Mouse (Mus musculus): Measurements from ENCODE around the gene Rnf7. TPM values are rescaled to one million over a fixed set of nuclear protein-coding genes. Genes with fewer than 3 reads are reported as not detected.
A peak's percentile ranks its signal among the peaks of the same experiment; 100 is the strongest.

The Rnf7 gene
- total RNA-seq, 2 experiments from 2014 or later = 52.1 to 64.0 TPM

GRCm38 (mm10) chr9:96470266-96470974 is 8.1 kb downstream of the Rnf7 start:
- no peak for DNase-seq (ENCODE audit: low spot score in 2 of 2)

- DNase-seq (ENCODE audit: low spot score in 2 of 2) = no peak
Measured at GRCm38 (mm10) chr9:96469556-96470265, 8.8 kb downstream of the Rnf7 start.

- DNase-seq (ENCODE audit: low spot score in 2 of 2) = no peak
Measured at GRCm38 (mm10) chr9:96463708-96464107, 14.8 kb downstream of the Rnf7 start.

GRCm38 (mm10) chr9:96461607-96462006 is 16.9 kb downstream of the Rnf7 start:
- no peak for DNase-seq (ENCODE audit: low spot score in 2 of 2)

- DNase-seq (ENCODE audit: low spot score in 2 of 2) = no peak
Measured at GRCm38 (mm10) chr9:96460117-96460865, 18.2 kb downstream of the Rnf7 start.

- DNase-seq (ENCODE audit: low spot score in 2 of 2) = no peak
Measured at GRCm38 (mm10) chr9:96455618-96456017, 22.9 kb downstream of the Rnf7 start.

- DNase-seq (ENCODE audit: low spot score in 2 of 2) = no peak
Measured at GRCm38 (mm10) chr9:96452956-96453355, 25.5 kb downstream of the Rnf7 start.

- DNase-seq (ENCODE audit: low spot score in 2 of 2) = no peak
Measured at GRCm38 (mm10) chr9:96450900-96451720, 27.4 kb downstream of the Rnf7 start.

GRCm38 (mm10) chr9:96449514-96449913 is 29.0 kb downstream of the Rnf7 start:
- DNase-seq (ENCODE audit: low spot score in 2 of 2) = no peak

- DNase-seq (ENCODE audit: low spot score in 2 of 2) = no peak
Measured at GRCm38 (mm10) chr9:96445351-96445750, 33.1 kb downstream of the Rnf7 start.

GRCm38 (mm10) chr9:96442081-96442480 is 36.4 kb downstream of the Rnf7 start:
- no peak for DNase-seq (ENCODE audit: low spot score in 2 of 2)

GRCm38 (mm10) chr9:96438334-96438871 is 40.1 kb downstream of the Rnf7 start:
- DNase-seq (ENCODE audit: low spot score in 2 of 2) = peak in 1 of 2 experiments; percentile 30

- peak; percentile 41 to 44 for DNase-seq (ENCODE audit: low spot score in 2 of 2)
Measured at GRCm38 (mm10) chr9:96437805-96438333, 40.6 kb downstream of the Rnf7 start.

GRCm38 (mm10) chr9:96436901-96437804 is 41.3 kb downstream of the Rnf7 start:
- DNase-seq (ENCODE audit: low spot score in 2 of 2) = peak in 1 of 2 experiments; percentile 25

- no peak for DNase-seq (ENCODE audit: low spot score in 2 of 2)
Measured at GRCm38 (mm10) chr9:96432575-96432974, 45.9 kb downstream of the Rnf7 start.

- no peak for DNase-seq (ENCODE audit: low spot score in 2 of 2)
Measured at GRCm38 (mm10) chr9:96431081-96431480, 47.4 kb downstream of the Rnf7 start.

- peak in 1 of 2 experiments; percentile 20 for DNase-seq (ENCODE audit: low spot score in 2 of 2)
Measured at GRCm38 (mm10) chr9:96428336-96429046, 50.0 kb downstream of the Rnf7 start.

- no peak for DNase-seq (ENCODE audit: low spot score in 2 of 2)
Measured at GRCm38 (mm10) chr9:96424027-96424426, 54.4 kb downstream of the Rnf7 start.
